Mouse (Mus musculus): ENCODE data around the gene Hist1h2ad.

- peak; percentile 93 for TF ChIP-seq POLR2AphosphoS2 (IDR thresholded peaks at IDR 0.05; ENCODE audit: insufficient read length, low read depth)
- TF ChIP-seq POLR2A (IDR thresholded peaks at IDR 0.05; ENCODE audit: insufficient read length, low read depth) = peak; percentile 75
- no peak for TF ChIP-seq REST (IDR thresholded peaks at IDR 0.05; ENCODE audit: insufficient read depth, insufficient read length)
- TF ChIP-seq USF1 (IDR thresholded peaks at IDR 0.05; ENCODE audit: low read depth) = no peak
- no peak for TF ChIP-seq TCF12 (IDR thresholded peaks at IDR 0.05; ENCODE audit: insufficient read depth, poor library complexity, severe bottlenecking)
- TF ChIP-seq MAX (IDR thresholded peaks at IDR 0.05; ENCODE audit: low read depth) = no peak
- no peak for TF ChIP-seq MYOD1 (IDR thresholded peaks at IDR 0.05; ENCODE audit: control insufficient read depth in 1 of 3, insufficient read length in 2 of 3, low read depth in 2 of 3)
- peak; percentile 26; the same call in 1 of the 2 replicates for TF ChIP-seq CEBPB (IDR thresholded peaks at IDR 0.05; ENCODE audit: insufficient read depth, poor library complexity, severe bottlenecking)
- TF ChIP-seq MYOG (IDR thresholded peaks at IDR 0.05; ENCODE audit: control insufficient read depth in 1 of 3, insufficient read depth in 1 of 3, insufficient read length in 2 of 3, low read depth in 2 of 3) = peak in 1 of 3 experiments; percentile 1
- TF ChIP-seq SRF (IDR thresholded peaks at IDR 0.05; ENCODE audit: control insufficient read depth, insufficient read length, low read depth) = no peak
- TF ChIP-seq TCF3 (IDR thresholded peaks at IDR 0.05; ENCODE audit: insufficient read length, low read depth) = no peak
These were observed 19.0 kb upstream of the Hist1h2ad start for GRCm38 (mm10) chr13:23554925-23555838.

Measured in myocyte (in vitro differentiated cells).